Mouse (Mus musculus): ENCODE data around the gene Uqcrc1. TPM values are rescaled to one million over a fixed set of nuclear protein-coding genes. Genes with fewer than 3 reads are reported as not detected.

Gene Uqcrc1
- total and polyA plus RNA-seq, 2 experiments from 2014 or later = 1,707 to 1,782 TPM

DNA sequence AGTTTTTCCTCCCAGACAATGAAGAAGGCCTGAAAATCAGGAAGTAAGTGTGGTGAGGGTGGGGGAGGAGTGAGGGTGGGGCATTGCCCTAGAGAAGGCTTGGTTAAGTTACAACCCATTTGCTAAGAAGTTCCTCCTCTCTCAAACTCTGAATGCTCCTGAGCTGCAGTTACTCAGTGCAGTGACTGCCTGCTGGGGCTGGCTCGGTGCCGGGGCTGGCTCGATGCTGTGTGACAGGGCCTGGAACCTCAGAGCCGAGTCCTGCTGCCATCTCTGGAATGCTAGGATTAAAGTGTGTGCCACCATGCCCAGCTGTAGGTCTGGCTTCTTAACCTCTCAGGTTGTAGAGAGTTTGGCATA lies 62.7 kb downstream of the Uqcrc1 start:
- no peaks in the 10 kb centered on the region for H3K27me3 ChIP-seq (ENCODE audit: control insufficient read depth, insufficient read depth, low read length)
- TF ChIP-seq EP300 (IDR thresholded peaks at IDR 0.05; ENCODE audit: low read depth) (no peak), CTCF (IDR thresholded peaks at IDR 0.05; ENCODE audit: low read depth) (no peak)
- ATAC-seq (ENCODE audit: insufficient read depth, low read depth) (no peak), DNase-seq (ENCODE audit: low spot score) (no peak)
- no peaks in the 10 kb centered on the region for H3K36me3 ChIP-seq (replicated peaks; ENCODE audit: control insufficient read depth, insufficient read depth, low read length)
- H3K9me3 ChIP-seq (replicated peaks; ENCODE audit: control insufficient read depth, low read length) = no peaks in the 10 kb centered on the region
- no peak overlapping the region for H3K27ac ChIP-seq (ENCODE audit: low read depth)
- H3K4me1 ChIP-seq (ENCODE audit: control insufficient read depth, insufficient read depth) = no peaks in the 10 kb centered on the region
- WGBS = 71% methylated on average over 4 of the region's 4 CpGs
- H3K4me2 ChIP-seq (ENCODE audit: low read depth, low read length) = no peak overlapping the region
- no peak overlapping the region for H3K4me3 ChIP-seq (ENCODE audit: low read depth, low read length)
- no peak overlapping the region for H3K9ac ChIP-seq (replicated peaks; ENCODE audit: low read depth, low read length)

MicroRNA genes within 50 kb of the gene (microRNA counts, 519-probe panel; counts per million panel counts)
- not detected for microRNA mmu-miR-711

Small RNA genes within 50 kb of the gene (microRNA-seq; reads per million reads assigned to microRNA genes)
- not detected for gene Mir711

Other genes with a start within 250 kb of the Uqcrc1 start
- 48.2 and 52.8 TPM in 2 replicates for gene Prkar2a, start 247.3 kb upstream of the Uqcrc1 start, total RNA-seq (2014; rRNA removed; ENCODE audit: low replicate concordance)
- 17.8 and 20.7 TPM in 2 replicates for gene Prkar2a, start 247.3 kb upstream of the Uqcrc1 start, polyA plus RNA-seq (2015; fragmentation: Nextera tagmentation; extraction: Ambion mirVana)
- gene Ip6k2, start 152.8 kb upstream of the Uqcrc1 start, total RNA-seq (2014; rRNA removed; ENCODE audit: low replicate concordance) = 28.9 and 33.1 TPM in 2 replicates
- gene Ip6k2, start 152.8 kb upstream of the Uqcrc1 start, polyA plus RNA-seq (2015; fragmentation: Nextera tagmentation; extraction: Ambion mirVana) = 20.5 and 22.1 TPM in 2 replicates
- 12.0 and 13.7 TPM in 2 replicates for gene Nckipsd, start 128.3 kb upstream of the Uqcrc1 start, total RNA-seq (2014; rRNA removed; ENCODE audit: low replicate concordance)
- 8.8 and 10.0 TPM in 2 replicates for gene Nckipsd, start 128.3 kb upstream of the Uqcrc1 start, polyA plus RNA-seq (2015; fragmentation: Nextera tagmentation; extraction: Ambion mirVana)
- 0.08 TPM in 1 of 2 replicates, not detected in the other for gene Celsr3, start 110.3 kb upstream of the Uqcrc1 start, total RNA-seq (2014; rRNA removed; ENCODE audit: low replicate concordance)
- gene Celsr3, start 110.3 kb upstream of the Uqcrc1 start, polyA plus RNA-seq (2015; fragmentation: Nextera tagmentation; extraction: Ambion mirVana) = 0.14 TPM in 2 replicates
- 3.6 and 5.7 TPM in 2 replicates for gene Slc26a6, start 83.3 kb upstream of the Uqcrc1 start, total RNA-seq (2014; rRNA removed; ENCODE audit: low replicate concordance)
- 8.8 and 9.3 TPM in 2 replicates for gene Slc26a6, start 83.3 kb upstream of the Uqcrc1 start, polyA plus RNA-seq (2015; fragmentation: Nextera tagmentation; extraction: Ambion mirVana)
- not detected in 2 replicates for gene Tmem89, start 22.0 kb upstream of the Uqcrc1 start, total RNA-seq (2014; rRNA removed; ENCODE audit: low replicate concordance)
- gene Tmem89, start 22.0 kb upstream of the Uqcrc1 start, polyA plus RNA-seq (2015; fragmentation: Nextera tagmentation; extraction: Ambion mirVana) = not detected in 2 replicates
- gene Col7a1, start 17.0 kb downstream of the Uqcrc1 start, total RNA-seq (2014; rRNA removed; ENCODE audit: low replicate concordance) = 0.58 and 1.3 TPM in 2 replicates
- gene Col7a1, start 17.0 kb downstream of the Uqcrc1 start, polyA plus RNA-seq (2015; fragmentation: Nextera tagmentation; extraction: Ambion mirVana) = 0.47 and 0.57 TPM in 2 replicates
- not detected in 2 replicates for gene Ucn2, start 49.4 kb downstream of the Uqcrc1 start, total RNA-seq (2014; rRNA removed; ENCODE audit: low replicate concordance)
- not detected in 2 replicates for gene Ucn2, start 49.4 kb downstream of the Uqcrc1 start, polyA plus RNA-seq (2015; fragmentation: Nextera tagmentation; extraction: Ambion mirVana)
- 4.0 and 7.6 TPM in 2 replicates for gene Pfkfb4, start 55.1 kb downstream of the Uqcrc1 start, total RNA-seq (2014; rRNA removed; ENCODE audit: low replicate concordance)
- 2.3 and 3.1 TPM in 2 replicates for gene Pfkfb4, start 55.1 kb downstream of the Uqcrc1 start, polyA plus RNA-seq (2015; fragmentation: Nextera tagmentation; extraction: Ambion mirVana)
- gene Shisa5, start 101.9 kb downstream of the Uqcrc1 start, total RNA-seq (2014; rRNA removed; ENCODE audit: low replicate concordance) = 76.9 and 102 TPM in 2 replicates
- gene Shisa5, start 101.9 kb downstream of the Uqcrc1 start, polyA plus RNA-seq (2015; fragmentation: Nextera tagmentation; extraction: Ambion mirVana) = 49.0 and 51.8 TPM in 2 replicates
- 21.6 and 44.2 TPM in 2 replicates for gene Trex1, start 123.1 kb downstream of the Uqcrc1 start, total RNA-seq (2014; rRNA removed; ENCODE audit: low replicate concordance)
- 14.5 and 14.6 TPM in 2 replicates for gene Trex1, start 123.1 kb downstream of the Uqcrc1 start, polyA plus RNA-seq (2015; fragmentation: Nextera tagmentation; extraction: Ambion mirVana)
- 17.1 and 31.2 TPM in 2 replicates for gene Atrip, start 137.5 kb downstream of the Uqcrc1 start, total RNA-seq (2014; rRNA removed; ENCODE audit: low replicate concordance)
- 11.1 and 11.7 TPM in 2 replicates for gene Atrip, start 137.5 kb downstream of the Uqcrc1 start, polyA plus RNA-seq (2015; fragmentation: Nextera tagmentation; extraction: Ambion mirVana)
- 11.6 and 19.5 TPM in 2 replicates for gene Ccdc51, start 145.9 kb downstream of the Uqcrc1 start, total RNA-seq (2014; rRNA removed; ENCODE audit: low replicate concordance)
- 14.3 and 14.6 TPM in 2 replicates for gene Ccdc51, start 145.9 kb downstream of the Uqcrc1 start, polyA plus RNA-seq (2015; fragmentation: Nextera tagmentation; extraction: Ambion mirVana)
- gene Tma7, start 146.0 kb downstream of the Uqcrc1 start, total RNA-seq (2014; rRNA removed; ENCODE audit: low replicate concordance) = 70.4 and 74.5 TPM in 2 replicates
- 490 and 527 TPM in 2 replicates for gene Tma7, start 146.0 kb downstream of the Uqcrc1 start, polyA plus RNA-seq (2015; fragmentation: Nextera tagmentation; extraction: Ambion mirVana)
- 26.1 and 54.3 TPM in 2 replicates for gene Plxnb1, start 158.8 kb downstream of the Uqcrc1 start, total RNA-seq (2014; rRNA removed; ENCODE audit: low replicate concordance)
- gene Plxnb1, start 158.8 kb downstream of the Uqcrc1 start, polyA plus RNA-seq (2015; fragmentation: Nextera tagmentation; extraction: Ambion mirVana) = 3.0 and 3.3 TPM in 2 replicates
- gene Fbxw21, start 225.4 kb downstream of the Uqcrc1 start, total RNA-seq (2014; rRNA removed; ENCODE audit: low replicate concordance) = not detected in 2 replicates
- not detected in 2 replicates for gene Fbxw21, start 225.4 kb downstream of the Uqcrc1 start, polyA plus RNA-seq (2015; fragmentation: Nextera tagmentation; extraction: Ambion mirVana)